Mouse (Mus musculus): ENCODE measurements at regions not wholly inside any gene's neighbourhood (a gene's known extent, or its start where the extent isn't known, plus 50 kb on each side); places are given as distances from the start of the nearest gene placed in this dataset.
A peak's percentile ranks its signal among the peaks of the same experiment; 100 is the strongest.

DNA sequence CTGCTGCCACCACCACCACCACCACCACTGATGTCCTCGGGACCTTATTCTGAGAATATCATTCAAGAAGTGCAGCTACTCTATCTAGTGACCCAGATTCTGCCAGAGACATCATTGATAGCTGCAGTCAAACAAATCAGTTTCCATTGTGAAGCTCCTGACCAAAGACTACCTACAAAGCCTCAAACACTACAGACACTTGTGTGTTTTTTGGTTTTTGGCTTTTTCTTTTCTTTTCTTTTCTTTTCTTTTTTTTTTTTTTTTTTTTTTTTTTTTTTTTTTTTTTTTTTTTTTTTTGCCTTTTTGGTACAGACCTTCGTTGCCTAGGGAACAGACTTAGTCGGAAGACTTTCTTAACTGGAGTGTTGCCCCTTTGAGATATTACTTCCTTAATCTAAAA lies 87.4 kb upstream of the Tmem108 start:
- Histone ChIP-seq H3K4me3 (ENCODE audit: low read depth, low read length) (no peak overlapping the region), H3K27ac (replicated peaks; ENCODE audit: low read depth, low read length) (no peak overlapping the region), H3K27me3 (ENCODE audit: control insufficient read depth, insufficient read depth, low read length) (no peaks in the 10 kb centered on the region), H3K9me3 (replicated peaks; ENCODE audit: control insufficient read depth, low read length) (no peaks in the 10 kb centered on the region), H3K9ac (replicated peaks; ENCODE audit: low read length) (no peak overlapping the region), H3K4me2 (ENCODE audit: low read depth, low read length) (no peak overlapping the region), H3K36me3 (replicated peaks; ENCODE audit: control insufficient read depth, insufficient read depth, low read depth, low read length) (no peaks in the 10 kb centered on the region), H3K4me1 (ENCODE audit: control insufficient read depth, insufficient read depth, low read length) (no peaks in the 10 kb centered on the region)
- 88% methylated on average over 3 of the region's 3 CpGs for WGBS
- no peak for DNase-seq (ENCODE audit: low spot score)
- no peak for ATAC-seq (replicated peaks; ENCODE audit: insufficient number of reproducible peaks, low FRiP score, low TSS enrichment, low read depth)

DNA sequence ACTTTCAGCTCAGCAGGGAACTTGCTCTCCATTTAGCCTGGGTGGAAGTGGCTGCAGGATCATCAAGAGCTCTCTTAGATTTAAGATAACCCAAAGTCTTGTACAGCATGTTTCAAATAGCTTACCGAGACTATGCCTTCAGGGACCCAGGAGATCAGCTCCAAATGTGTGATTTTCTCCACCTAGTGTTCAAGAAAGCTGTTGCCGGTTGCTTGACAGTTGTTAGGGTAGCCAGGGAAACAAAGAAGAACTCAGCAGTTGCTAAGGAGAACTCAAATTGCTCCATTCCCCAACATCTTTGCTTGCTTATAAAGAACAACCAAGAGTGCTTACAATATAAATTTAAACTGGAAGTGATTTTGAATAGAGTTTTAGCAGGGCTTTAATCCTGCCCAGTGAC lies 91.1 kb upstream of the Tmem108 start:
- Histone ChIP-seq H3K27me3 (ENCODE audit: control insufficient read depth, insufficient read depth, low read length) (no peaks in the 10 kb centered on the region), H3K4me2 (ENCODE audit: low read depth, low read length) (no peak overlapping the region), H3K9me3 (replicated peaks; ENCODE audit: control insufficient read depth, low read length) (no peaks in the 10 kb centered on the region), H3K9ac (replicated peaks; ENCODE audit: low read length) (no peak overlapping the region), H3K4me1 (ENCODE audit: control insufficient read depth, insufficient read depth, low read length) (no peaks in the 10 kb centered on the region), H3K27ac (replicated peaks; ENCODE audit: low read depth, low read length) (no peak overlapping the region), H3K4me3 (ENCODE audit: low read depth, low read length) (no peak overlapping the region), H3K36me3 (replicated peaks; ENCODE audit: control insufficient read depth, insufficient read depth, low read depth, low read length) (no peaks in the 10 kb centered on the region)
- WGBS = 70% methylated on average over 2 of the region's 2 CpGs
- ATAC-seq (replicated peaks; ENCODE audit: insufficient number of reproducible peaks, low FRiP score, low TSS enrichment, low read depth) = no peak
- DNase-seq (ENCODE audit: low spot score) = no peak

DNA sequence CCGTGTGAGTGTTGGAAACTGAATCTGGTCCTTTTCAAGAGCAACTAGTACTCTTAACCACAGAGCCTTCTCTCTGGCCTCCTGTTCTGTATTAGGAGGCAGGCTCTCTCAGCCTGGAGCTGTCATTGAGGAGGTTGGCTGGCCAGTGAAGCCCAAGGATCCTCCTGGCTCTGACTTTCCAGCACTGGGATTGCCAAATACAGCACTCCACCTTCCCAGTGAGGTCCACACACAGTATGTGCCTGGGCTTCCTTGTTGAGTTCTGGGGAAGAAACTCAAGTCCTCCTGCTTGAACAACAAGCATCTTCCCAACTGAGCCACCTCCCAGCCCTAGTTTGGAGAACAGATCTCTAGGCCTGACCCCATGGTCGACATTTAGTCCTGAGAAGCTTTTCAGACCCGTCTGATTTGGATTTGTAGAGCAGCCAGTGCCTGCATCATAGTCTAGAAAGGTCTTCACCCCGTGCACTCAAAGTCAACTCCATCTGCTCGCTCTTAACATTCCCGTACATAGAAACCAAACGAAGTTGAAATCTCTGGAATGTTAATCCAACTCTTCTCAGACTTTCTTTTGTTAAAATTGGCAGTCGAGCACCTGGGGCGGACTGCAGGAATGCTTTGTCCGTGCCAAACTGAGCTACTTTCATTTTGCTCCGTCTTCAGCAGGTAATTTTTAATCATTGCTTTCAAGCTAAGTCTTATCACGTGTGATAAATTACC lies 99.2 kb upstream of the Tmem108 start:
- WGBS = 60% methylated on average over 12 of the region's 12 CpGs
- DNase-seq (ENCODE audit: low spot score) = peak; percentile 6

DNA sequence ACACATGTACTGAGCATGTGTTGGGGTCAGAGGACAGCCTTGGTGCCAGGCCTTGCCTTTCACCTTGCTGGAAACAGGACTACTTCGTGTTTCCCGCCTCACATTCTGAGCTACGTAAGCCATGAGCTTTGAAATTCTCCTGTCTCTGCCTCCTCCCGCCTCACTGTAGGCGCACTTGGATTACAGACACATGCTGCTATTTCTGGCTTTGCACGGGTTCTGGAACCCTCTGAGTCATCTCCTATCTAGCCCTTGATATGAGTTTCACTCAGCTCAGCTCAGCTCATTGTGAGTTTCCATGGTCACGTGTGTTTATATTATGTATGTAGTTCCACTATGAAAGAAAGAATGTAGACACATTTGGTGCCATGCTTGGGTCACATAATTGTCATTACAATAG lies 100.9 kb upstream of the Tmem108 start:
- no peak overlapping the region for H3K4me3 ChIP-seq (ENCODE audit: low read depth, low read length)
- H3K36me3 ChIP-seq (replicated peaks; ENCODE audit: control insufficient read depth, insufficient read depth, low read depth, low read length) = no peaks in the 10 kb centered on the region
- no peak overlapping the region for H3K27ac ChIP-seq (replicated peaks; ENCODE audit: low read depth, low read length)
- no peaks in the 10 kb centered on the region for H3K4me1 ChIP-seq (ENCODE audit: control insufficient read depth, insufficient read depth, low read length)
- no peak overlapping the region for H3K9ac ChIP-seq (replicated peaks; ENCODE audit: low read length)
- no peak overlapping the region for H3K4me2 ChIP-seq (ENCODE audit: low read depth, low read length)
- 90% methylated on average over 7 of the region's 7 CpGs for WGBS
- ATAC-seq (replicated peaks; ENCODE audit: insufficient number of reproducible peaks, low FRiP score, low TSS enrichment, low read depth) (no peak), DNase-seq (ENCODE audit: low spot score) (no peak)
- H3K27me3 ChIP-seq (ENCODE audit: control insufficient read depth, insufficient read depth, low read length) = no peaks in the 10 kb centered on the region
- no peaks in the 10 kb centered on the region for H3K9me3 ChIP-seq (replicated peaks; ENCODE audit: control insufficient read depth, low read length)

More for the DNA sequence above, 99.2 kb upstream of the Tmem108 start:
- Histone ChIP-seq H3K4me1 (ENCODE audit: control insufficient read depth, insufficient read depth, low read length) (no peaks in the 10 kb centered on the region), H3K4me3 (ENCODE audit: low read depth, low read length) (no peak overlapping the region), H3K9ac (replicated peaks; ENCODE audit: low read length) (no peak overlapping the region), H3K27me3 (ENCODE audit: control insufficient read depth, insufficient read depth, low read length) (no peaks in the 10 kb centered on the region), H3K27ac (replicated peaks; ENCODE audit: low read depth, low read length) (no peak overlapping the region), H3K9me3 (replicated peaks; ENCODE audit: control insufficient read depth, low read length) (no peaks in the 10 kb centered on the region), H3K36me3 (replicated peaks; ENCODE audit: control insufficient read depth, insufficient read depth, low read depth, low read length) (no peaks in the 10 kb centered on the region), H3K4me2 (ENCODE audit: low read depth, low read length) (no peak overlapping the region)
- no peak for ATAC-seq (replicated peaks; ENCODE audit: insufficient number of reproducible peaks, low FRiP score, low TSS enrichment, low read depth)

DNA sequence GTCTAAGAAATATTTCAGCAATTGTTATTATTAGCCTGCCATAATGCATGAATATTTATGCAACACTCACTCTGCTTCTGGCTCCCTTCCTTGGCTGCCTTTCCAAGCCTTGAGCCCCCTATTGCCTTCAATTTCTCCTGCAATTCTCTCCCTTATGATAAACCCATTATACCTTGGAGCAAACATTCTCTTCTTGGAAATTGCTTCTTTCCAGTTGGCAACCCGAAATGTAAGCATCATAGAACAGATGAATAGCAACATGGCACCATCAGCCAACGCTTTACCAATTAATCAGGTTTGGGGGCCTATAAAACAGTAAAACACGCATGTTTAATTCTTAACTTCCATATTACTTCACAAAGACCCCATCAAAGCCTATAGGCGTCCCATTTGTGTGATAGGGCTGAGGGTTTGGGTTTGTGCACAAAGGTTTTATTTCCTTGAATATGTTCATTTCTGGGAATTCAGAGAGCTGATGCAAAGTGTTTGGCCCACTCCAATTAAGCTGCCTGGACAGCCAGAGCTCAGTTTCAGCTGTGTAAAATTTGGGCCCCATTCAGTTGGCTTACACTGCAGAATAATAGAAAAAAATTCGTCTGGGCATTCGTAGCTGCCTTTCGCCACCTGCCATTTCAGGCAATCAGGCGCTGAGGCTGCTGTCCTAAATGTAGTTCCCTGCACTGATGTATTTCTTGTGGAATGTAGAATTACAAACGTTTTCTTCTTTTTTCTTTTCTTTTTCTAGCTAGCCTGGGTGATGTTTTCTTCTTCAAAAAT lies 106.0 kb upstream of the Tmem108 start:
- no peaks in the 10 kb centered on the region for H3K9me3 ChIP-seq (replicated peaks; ENCODE audit: control insufficient read depth, low read length)
- no peak overlapping the region for H3K9ac ChIP-seq (replicated peaks; ENCODE audit: low read length)
- no peaks in the 10 kb centered on the region for H3K27me3 ChIP-seq (ENCODE audit: control insufficient read depth, insufficient read depth, low read length)
- no peak overlapping the region for H3K27ac ChIP-seq (replicated peaks; ENCODE audit: low read depth, low read length)
- H3K36me3 ChIP-seq (replicated peaks; ENCODE audit: control insufficient read depth, insufficient read depth, low read depth, low read length) = no peaks in the 10 kb centered on the region
- 77% methylated on average over 9 of the region's 9 CpGs for WGBS
- no peak overlapping the region for H3K4me3 ChIP-seq (ENCODE audit: low read depth, low read length)
- DNase-seq (ENCODE audit: low spot score) = no peak
- ATAC-seq (replicated peaks; ENCODE audit: insufficient number of reproducible peaks, low FRiP score, low TSS enrichment, low read depth) = no peak
- H3K4me1 ChIP-seq (ENCODE audit: control insufficient read depth, insufficient read depth, low read length) = no peaks in the 10 kb centered on the region
- no peak overlapping the region for H3K4me2 ChIP-seq (ENCODE audit: low read depth, low read length)

- H3K27me3 ChIP-seq (ENCODE audit: control insufficient read depth, insufficient read depth, low read length) = no peaks in the 10 kb centered on the region
- no peaks in the 10 kb centered on the region for H3K4me1 ChIP-seq (ENCODE audit: control insufficient read depth, insufficient read depth, low read length)
These were observed 107.6 kb upstream of the Tmem108 start for GRCm38 (mm10) chr9:103869276-103869675.

DNA sequence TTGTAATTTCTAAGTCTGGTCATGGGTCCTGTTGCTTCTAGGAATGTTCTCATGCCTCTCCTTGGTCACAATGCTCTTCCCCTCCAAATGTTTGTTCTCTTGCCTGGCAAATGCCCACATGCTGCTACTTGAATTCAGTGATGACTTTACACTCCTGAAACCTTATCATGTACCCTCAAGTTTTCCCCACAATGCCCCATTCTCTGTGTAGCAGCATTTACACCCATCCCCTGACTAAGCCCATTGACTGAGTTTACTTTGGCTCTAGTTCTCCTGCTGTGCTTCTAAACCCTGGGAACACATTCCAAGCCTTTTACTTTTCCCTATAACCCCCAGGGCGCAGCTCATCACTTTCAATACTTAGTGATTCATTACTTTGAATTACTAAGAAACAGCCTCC lies 110.5 kb upstream of the Tmem108 start:
- Histone ChIP-seq H3K4me1 (ENCODE audit: control insufficient read depth, insufficient read depth, low read length) (no peaks in the 10 kb centered on the region), H3K36me3 (replicated peaks; ENCODE audit: control insufficient read depth, insufficient read depth, low read depth, low read length) (no peaks in the 10 kb centered on the region), H3K4me2 (ENCODE audit: low read depth, low read length) (no peak overlapping the region), H3K4me3 (ENCODE audit: low read depth, low read length) (no peak overlapping the region), H3K27me3 (ENCODE audit: control insufficient read depth, insufficient read depth, low read length) (no peaks in the 10 kb centered on the region), H3K9ac (replicated peaks; ENCODE audit: low read length) (no peak overlapping the region), H3K9me3 (replicated peaks; ENCODE audit: control insufficient read depth, low read length) (no peaks in the 10 kb centered on the region), H3K27ac (replicated peaks; ENCODE audit: low read depth, low read length) (no peak overlapping the region)
- no peak for ATAC-seq (replicated peaks; ENCODE audit: insufficient number of reproducible peaks, low FRiP score, low TSS enrichment, low read depth)
- DNase-seq (ENCODE audit: low spot score) = no peak
- WGBS = 67% methylated on average over 1 of the region's 1 CpGs

More at GRCm38 (mm10) chr9:103869276-103869675, 107.6 kb upstream of the Tmem108 start:
- Histone ChIP-seq H3K4me3 (ENCODE audit: low read depth, low read length) (no peak overlapping the region), H3K36me3 (replicated peaks; ENCODE audit: control insufficient read depth, insufficient read depth, low read depth, low read length) (no peaks in the 10 kb centered on the region), H3K9ac (replicated peaks; ENCODE audit: low read length) (no peak overlapping the region), H3K9me3 (replicated peaks; ENCODE audit: control insufficient read depth, low read length) (no peaks in the 10 kb centered on the region), H3K4me2 (ENCODE audit: low read depth, low read length) (no peak overlapping the region), H3K27ac (replicated peaks; ENCODE audit: low read depth, low read length) (no peak overlapping the region)
- 95% methylated on average over 2 of the region's 2 CpGs for WGBS
- DNase-seq (ENCODE audit: low spot score) (no peak), ATAC-seq (replicated peaks; ENCODE audit: insufficient number of reproducible peaks, low FRiP score, low TSS enrichment, low read depth) (no peak)

DNA sequence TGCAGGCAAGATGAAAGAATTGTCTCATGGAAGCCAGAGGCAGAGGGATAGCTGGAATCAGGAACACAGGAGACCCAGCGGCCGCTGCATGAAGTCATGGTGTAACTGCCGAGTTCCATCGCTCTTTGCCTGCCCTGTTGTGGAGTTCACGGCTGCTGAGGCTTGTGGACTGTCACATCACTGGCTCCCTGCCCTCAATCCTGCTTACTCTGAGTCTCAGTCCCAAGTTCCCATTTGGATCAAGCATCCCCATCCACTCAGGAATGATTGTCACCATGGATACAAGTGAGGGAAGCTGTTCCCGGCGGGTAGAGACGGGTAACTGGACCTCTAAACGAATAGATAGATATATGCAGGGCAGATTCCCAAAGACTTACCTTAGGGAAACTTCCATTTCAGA lies 112.2 kb upstream of the Tmem108 start:
- WGBS = 92% methylated on average over 9 of the region's 9 CpGs
- no peak overlapping the region for H3K9ac ChIP-seq (replicated peaks; ENCODE audit: low read length)
- no peak overlapping the region for H3K27ac ChIP-seq (replicated peaks; ENCODE audit: low read depth, low read length)
- no peaks in the 10 kb centered on the region for H3K4me1 ChIP-seq (ENCODE audit: control insufficient read depth, insufficient read depth, low read length)
- no peaks in the 10 kb centered on the region for H3K36me3 ChIP-seq (replicated peaks; ENCODE audit: control insufficient read depth, insufficient read depth, low read depth, low read length)
- ATAC-seq (replicated peaks; ENCODE audit: insufficient number of reproducible peaks, low FRiP score, low TSS enrichment, low read depth) (no peak), DNase-seq (ENCODE audit: low spot score) (no peak)
- H3K4me2 ChIP-seq (ENCODE audit: low read depth, low read length) = no peak overlapping the region
- H3K9me3 ChIP-seq (replicated peaks; ENCODE audit: control insufficient read depth, low read length) = no peaks in the 10 kb centered on the region
- no peaks in the 10 kb centered on the region for H3K27me3 ChIP-seq (ENCODE audit: control insufficient read depth, insufficient read depth, low read length)
- H3K4me3 ChIP-seq (ENCODE audit: low read depth, low read length) = no peak overlapping the region

Data from embryonic facial prominence, embryonic 11.5 days (tissue).